Comparison of ENCODE assay signal across 8 mouse cellular contexts in the genomic region with DNA sequence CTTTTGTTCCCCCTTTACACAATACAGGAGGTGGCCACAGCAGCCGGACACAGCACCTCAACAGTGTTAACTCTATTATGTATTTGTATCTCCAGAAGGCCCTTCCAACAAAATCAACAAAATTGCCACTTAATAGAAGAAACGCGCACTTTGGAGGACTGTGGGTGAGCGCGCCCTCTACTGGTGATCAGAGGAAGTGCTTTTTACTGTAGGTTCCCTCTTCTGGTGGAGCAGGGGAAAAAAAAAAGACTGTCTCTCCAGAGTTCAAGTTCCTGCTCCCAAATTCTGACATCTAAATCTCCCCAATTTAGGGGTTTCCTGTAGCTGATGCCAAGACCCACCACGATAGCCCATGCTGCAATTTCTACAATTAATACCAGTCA. TPM values are rescaled to one million over a fixed set of nuclear protein-coding genes. Genes with fewer than 3 reads are reported as not detected.
A peak's percentile ranks its signal among the peaks of the same experiment; 100 is the strongest.
DNase-seq lines count a peak whose midpoint lies in the region; ATAC-seq and TF ChIP-seq lines count a peak whose summit lies in the region.

No protein-coding gene starts in this region.

- peak; percentile 82 for DNase-seq in hindbrain, embryonic 11.5 days (ENCODE audit: low spot score)
- peak; percentile 50 for DNase-seq in c-Kit-positive CD71-negative TER-119-negative erythroid progenitor cells, embryonic 14.5 days (ENCODE audit: low read depth)
- peak; percentile 86 for DNase-seq in limb, embryonic 10.5 days (ENCODE audit: low spot score)
- DNase-seq in natural killer cell, adult 2 months (ENCODE audit: low spot score in 2 of 2): peak; percentile 55 to 76

- H3K36me3 ChIP-seq in hindbrain, embryonic 11.5 days (ENCODE audit: control insufficient read depth, insufficient read depth, low read length): no peaks in the 10 kb centered on the region
- H3K36me3 ChIP-seq in hindbrain, embryonic 16.5 days (ENCODE audit: control insufficient read depth, insufficient read depth, low read length): no peaks in the 10 kb centered on the region
- no peaks in the 10 kb centered on the region for H3K36me3 ChIP-seq in forebrain, embryonic 12.5 days (replicated peaks)
- H3K36me3 ChIP-seq in limb, embryonic 10.5 days: no peaks in the 10 kb centered on the region
- no peaks in the 10 kb centered on the region for H3K36me3 ChIP-seq in testis, adult 2 months (ENCODE audit: control insufficient read depth, insufficient read depth, low read length)

- ATAC-seq in hindbrain, embryonic 11.5 days (ENCODE audit: low FRiP score): no peak
- ATAC-seq in hindbrain, embryonic 16.5 days: no peak
- no peak for ATAC-seq in forebrain, embryonic 12.5 days (ENCODE audit: low FRiP score)
- ATAC-seq in hematopoietic stem cell, adult 5-6 weeks (replicated peaks in 1 of 2; ENCODE audit: insufficient read depth in 1 of 2, low FRiP score in 2 of 2, low TSS enrichment in 1 of 2, low read depth in 1 of 2, poor library complexity in 2 of 2, severe bottlenecking in 2 of 2): peak; percentile 65 to 76; a peak in 2 of 4 replicates

- TF ChIP-seq POLR2A in testis, adult 2 months (IDR thresholded peaks at IDR 0.05; ENCODE audit: control insufficient read depth, low read depth, low read length): no peak

- H3K4me2 ChIP-seq in hindbrain, embryonic 11.5 days (replicated peaks; ENCODE audit: low read depth, low read length): no peak overlapping the region
- H3K4me2 ChIP-seq in hindbrain, embryonic 16.5 days (ENCODE audit: low read length): no peak overlapping the region
- H3K4me2 ChIP-seq in forebrain, embryonic 12.5 days: no peak overlapping the region

- no peaks in the 10 kb centered on the region for H3K27me3 ChIP-seq in hindbrain, embryonic 11.5 days (ENCODE audit: control insufficient read depth, insufficient read depth, low read length)
- no peaks in the 10 kb centered on the region for H3K27me3 ChIP-seq in hindbrain, embryonic 16.5 days (replicated peaks; ENCODE audit: control insufficient read depth, insufficient read depth, low read length)
- no peaks in the 10 kb centered on the region for H3K27me3 ChIP-seq in forebrain, embryonic 12.5 days
- no peaks in the 10 kb centered on the region for H3K27me3 ChIP-seq in limb, embryonic 10.5 days (ENCODE audit: low read depth, poor library complexity, severe bottlenecking)
- no peaks in the 10 kb centered on the region for H3K27me3 ChIP-seq in testis, adult 2 months (ENCODE audit: control insufficient read depth, insufficient read depth, low read length)

- 6% methylated on average over 6 of the region's 6 CpGs for WGBS in hindbrain, embryonic 11.5 days
- WGBS in hindbrain, embryonic 16.5 days: 4% methylated on average over 6 of the region's 6 CpGs
- WGBS in forebrain, embryonic 12.5 days: 7% methylated on average over 6 of the region's 6 CpGs
- WGBS in limb, embryonic 10.5 days: 4% methylated on average over 6 of the region's 6 CpGs

- peak; percentile 81; the same call in 1 of the 2 replicates for TF ChIP-seq CTCF in testis, adult 2 months (IDR thresholded peaks at IDR 0.05; ENCODE audit: control insufficient read depth, insufficient read depth, insufficient replicate concordance, low read depth, low read length)

- H3K9me3 ChIP-seq in hindbrain, embryonic 11.5 days (ENCODE audit: control insufficient read depth, low read length): no peaks in the 10 kb centered on the region
- no peaks in the 10 kb centered on the region for H3K9me3 ChIP-seq in hindbrain, embryonic 16.5 days (ENCODE audit: control insufficient read depth, low read length)
- H3K9me3 ChIP-seq in forebrain, embryonic 12.5 days: no peaks in the 10 kb centered on the region
- H3K9me3 ChIP-seq in limb, embryonic 10.5 days (replicated peaks): no peaks in the 10 kb centered on the region

- H3K4me3 ChIP-seq in hindbrain, embryonic 11.5 days (ENCODE audit: low read depth, low read length): no peak overlapping the region
- H3K4me3 ChIP-seq in hindbrain, embryonic 16.5 days (ENCODE audit: low read length): no peak overlapping the region
- no peak overlapping the region for H3K4me3 ChIP-seq in forebrain, embryonic 12.5 days (replicated peaks)
- H3K4me3 ChIP-seq in limb, embryonic 10.5 days: no peak overlapping the region
- H3K4me3 ChIP-seq in testis, adult 2 months (ENCODE audit: control insufficient read depth, low read depth, low read length): peak overlapping the region; percentile 81

- no peak overlapping the region for H3K27ac ChIP-seq in hindbrain, embryonic 11.5 days (ENCODE audit: low read depth, low read length)
- no peak overlapping the region for H3K27ac ChIP-seq in hindbrain, embryonic 16.5 days (ENCODE audit: low read depth, low read length)
- 0 out of 2 replicates have a peak overlapping the region, but pooled peaks have one; percentile 3 for H3K27ac ChIP-seq in forebrain, embryonic 12.5 days
- peak overlapping the region; percentile 64; the same call in 1 of the 2 replicates for H3K27ac ChIP-seq in limb, embryonic 10.5 days
- H3K27ac ChIP-seq in testis, adult 2 months (ENCODE audit: control insufficient read depth, insufficient read depth, low read depth, low read length): no peak overlapping the region; the same call in 1 of the 2 replicates

- H3K4me1 ChIP-seq in hindbrain, embryonic 11.5 days (replicated peaks; ENCODE audit: control insufficient read depth, insufficient read depth, low read length): no peaks in the 10 kb centered on the region
- peaks cover 10% of the 10 kb centered on the region for H3K4me1 ChIP-seq in hindbrain, embryonic 16.5 days (ENCODE audit: control insufficient read depth, insufficient read depth, low read depth, low read length)
- peaks cover 25% of the 10 kb centered on the region for H3K4me1 ChIP-seq in forebrain, embryonic 12.5 days
- peaks cover 25% of the 10 kb centered on the region for H3K4me1 ChIP-seq in limb, embryonic 10.5 days
- H3K4me1 ChIP-seq in testis, adult 2 months (ENCODE audit: control insufficient read depth, insufficient read depth, low read length): peaks cover 5% of the 10 kb centered on the region

- no peak overlapping the region for H3K9ac ChIP-seq in hindbrain, embryonic 11.5 days (ENCODE audit: low read depth, low read length)
- H3K9ac ChIP-seq in hindbrain, embryonic 16.5 days (ENCODE audit: low read depth, low read length): no peak overlapping the region
- H3K9ac ChIP-seq in forebrain, embryonic 12.5 days: no peak overlapping the region

RNA-seq across cellular contexts. Expression of a gene that starts 10.2 kb away (rescaled TPM):
- polyA plus RNA-seq in hindbrain, embryonic 11.5 days (2014; fragmentation: Nextera tagmentation; extraction: Ambion mirVana): 26.7 and 40.1 TPM in 2 replicates
- 28.8 and 31.0 TPM in 2 replicates for polyA plus RNA-seq in hindbrain, embryonic 16.5 days (2015; fragmentation: Nextera tagmentation; extraction: Ambion mirVana)
- polyA plus RNA-seq in forebrain, embryonic 12.5 days (2016; fragmentation: Nextera tagmentation; extraction: Ambion mirVana): 34.9 and 35.8 TPM in 2 replicates
- 397 and 440 TPM in 2 replicates for total RNA-seq in hematopoietic stem cell, adult 5-6 weeks (2017)
- 16.8 and 18.1 TPM in 2 replicates for polyA plus RNA-seq in limb, embryonic 10.5 days (2016; fragmentation: Nextera tagmentation; extraction: Ambion mirVana)
- polyA plus RNA-seq in testis, adult 2 months (2012; rRNA removed): 69.3 and 71.9 TPM in 2 replicates

Comparison
In these comparisons a context has a peak if more than half of its experiments do, and no peak if none do; other contexts are left out.
1. ATAC-seq: peak in hematopoietic stem cell, adult 5-6 weeks (2 of 2); none in hindbrain, embryonic 11.5 days (single experiment), hindbrain, embryonic 16.5 days (single experiment) and forebrain, embryonic 12.5 days (single experiment).
2. H3K27ac ChIP-seq: peak in forebrain, embryonic 12.5 days (single experiment) and limb, embryonic 10.5 days (single experiment); none in hindbrain, embryonic 11.5 days (single experiment), hindbrain, embryonic 16.5 days (single experiment) and testis, adult 2 months (single experiment).
3. Peak in every context shown above with its lines, with median percentiles within 50 percentile points of each other: DNase-seq.